Mouse (Mus musculus) midbrain, embryonic 10.5 days (tissue): ENCODE results near the gene Acyp2. TPM values are rescaled to one million over a fixed set of nuclear protein-coding genes. Genes with fewer than 3 reads are reported as not detected.

Source experiments
- polyA plus RNA-seq: library from polyadenylated mRNA; unstranded; fragments of >200 nt; fragmentation: Nextera tagmentation; extraction: Ambion mirVana; gene quantifications from 2 replicates; pipeline ENCODE4 v1.2.1, GENCODE M21; 2016

The Acyp2 gene
- polyA plus RNA-seq, 1 experiment from 2014 or later, result 10.2 TPM

Other genes with a start within 250 kb of the Acyp2 start
- not detected in 2 replicates for gene 4930505A04Rik, start 177.8 kb downstream of the Acyp2 start, polyA plus RNA-seq
- 20.7 and 22.4 TPM in 2 replicates for gene Psme4, start 122.1 kb upstream of the Acyp2 start, polyA plus RNA-seq
- gene Gpr75, start 235.8 kb upstream of the Acyp2 start, polyA plus RNA-seq, result 0.62 and 0.66 TPM in 2 replicates
- gene Asb3, start 235.8 kb upstream of the Acyp2 start, polyA plus RNA-seq, result 26.7 and 29.1 TPM in 2 replicates